Mouse (Mus musculus) embryonic facial prominence, embryonic 12.5 days (tissue): ENCODE measurements around the gene Peg3. TPM values are rescaled to one million over a fixed set of nuclear protein-coding genes. Genes with fewer than 3 reads are reported as not detected.
"Not testable (repeated sequence)": the region's sequence is repeated elsewhere in the genome, so short reads cannot be mapped to it uniquely, and the experiment has no call there.

ENCODE experiments used
- ATAC-seq: fragments of 200-750 bp; cut with Nextera tagmentation; 2 replicates; pipeline ENCODE4 v1.8.0; 2017; ENCODE audit not compliant: insufficient number of reproducible peaks, insufficient read depth, low FRiP score, low TSS enrichment
- H3K27ac ChIP-seq: fragments of 300-500 bp; sonication (generic); 2 replicates; pipeline ENCODE4 v1.5.1; 2016; ENCODE audit warnings: mild to moderate bottlenecking
- H3K27me3 ChIP-seq: fragments of 300-500 bp; sonication (generic); 2 replicates; pipeline ENCODE4 v1.6.1; 2016; ENCODE audit warnings: mild to moderate bottlenecking, moderate library complexity
- H3K36me3 ChIP-seq: fragments of 300-500 bp; sonication (generic); 2 replicates; pipeline ENCODE4 v1.6.1; 2016; ENCODE audit warnings: mild to moderate bottlenecking
- H3K4me1 ChIP-seq: fragments of 300-500 bp; sonication (generic); 2 replicates; pipeline ENCODE4 v1.6.1; 2016
- H3K4me2 ChIP-seq: fragments of 300-500 bp; sonication (generic); replicated peaks from 2 replicates; pipeline ENCODE4 v1.6.1; 2016; ENCODE audit warnings: mild to moderate bottlenecking, moderate library complexity
- H3K4me3 ChIP-seq: fragments of 300-500 bp; sonication (generic); 2 replicates; pipeline ENCODE4 v1.5.1; 2016; ENCODE audit warnings: mild to moderate bottlenecking
- H3K9ac ChIP-seq: fragments of 300-500 bp; sonication (generic); 2 replicates; pipeline ENCODE4 v1.6.1; 2016; ENCODE audit warnings: mild to moderate bottlenecking, moderate library complexity
- H3K9me3 ChIP-seq: fragments of 300-500 bp; sonication (generic); 2 replicates; pipeline ENCODE4 v1.6.1; 2016; ENCODE audit warnings: mild to moderate bottlenecking, moderate library complexity
- WGBS: fragments of 180-500 bp; shearing (Covaris S2); methylation state at CpG from one replicate; pipeline ENCODE4 v1.1.7; 2016; 5-methylcytosine and 5-hydroxymethylcytosine counted together
- polyA plus RNA-seq: library from polyadenylated mRNA; unstranded; fragments of >200 nt; fragmentation: Nextera tagmentation; extraction: Ambion mirVana; gene quantifications from 2 replicates; pipeline ENCODE4 v1.2.1, GENCODE M21; 2016

Peg3 gene
- polyA plus RNA-seq = 264 and 269 TPM in 2 replicates

DNA sequence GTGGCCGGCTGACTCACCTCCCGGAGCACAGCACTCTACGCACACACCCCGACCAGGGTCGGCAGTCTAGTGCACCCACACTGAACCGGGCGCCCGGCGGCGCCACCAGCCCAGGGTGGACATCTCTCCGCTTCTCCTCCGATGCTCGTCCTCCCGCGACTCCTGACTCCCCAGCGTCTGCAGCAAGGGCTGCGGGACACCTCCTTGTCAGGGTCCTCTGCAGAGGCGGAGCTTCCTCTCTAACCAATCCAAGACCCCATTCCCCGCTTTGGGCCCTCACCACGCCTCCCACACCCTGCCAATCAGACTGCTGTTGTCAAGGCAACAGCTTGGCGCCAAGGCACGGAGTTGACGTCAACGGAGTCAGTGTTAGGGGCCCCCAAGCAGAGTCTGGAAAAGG, at the start of gene Peg3, which contains the start of gene Usp29:
Gene Peg3 (minus strand): TSS at position 191 of the 400 bp plus-strand sequence.
Gene Usp29 (plus strand): TSS at position 338 of the 400 bp plus-strand sequence.
- H3K4me2 ChIP-seq = peak within 1 kb of the TSS; percentile 52
- peak within 1 kb of the TSS; percentile 66 for H3K9ac ChIP-seq
- H3K9me3 ChIP-seq = peaks cover 42% of the 10 kb centered on the region
- 63% methylated on average over 24 of the region's 24 CpGs for WGBS
- H3K27ac ChIP-seq = peak within 1 kb of the TSS; percentile 84
- H3K36me3 ChIP-seq = peaks cover 3% of the 10 kb centered on the region; the same call in 1 of the 2 replicates
- H3K4me3 ChIP-seq = peak within 1 kb of the TSS; percentile 58
- H3K27me3 ChIP-seq = no peaks in the 10 kb centered on the region
- H3K4me1 ChIP-seq = no peaks in the 10 kb centered on the region
- ATAC-seq = peak; percentile 62

DNA sequence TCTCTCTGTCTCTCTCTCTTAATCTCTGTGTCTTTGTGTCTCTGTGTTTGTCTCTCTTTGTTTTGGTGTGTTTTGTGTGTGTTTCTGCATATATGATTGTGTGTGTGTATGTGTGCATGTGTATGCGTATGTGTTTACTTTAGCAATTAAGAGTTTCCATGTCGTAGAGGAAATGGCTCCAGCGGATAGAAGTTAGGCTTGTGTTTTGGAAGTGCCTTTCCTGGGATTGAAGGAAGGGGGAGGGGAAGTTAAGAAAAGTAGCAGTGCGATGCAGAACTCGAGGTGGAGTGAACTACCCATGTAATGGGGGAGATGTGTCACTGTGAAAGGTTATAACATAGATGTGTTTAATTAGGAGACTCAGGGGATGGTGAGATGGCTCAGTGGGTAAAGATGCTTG, 48.9 kb upstream of the Peg3 start:
- H3K4me2 ChIP-seq = no peak overlapping the region
- no peak overlapping the region for H3K4me3 ChIP-seq
- H3K9me3 ChIP-seq = no peaks in the 10 kb centered on the region
- 85% methylated on average over 5 of the region's 5 CpGs for WGBS
- no peak overlapping the region for H3K9ac ChIP-seq
- no peaks in the 10 kb centered on the region for H3K27me3 ChIP-seq
- no peak for ATAC-seq
- H3K4me1 ChIP-seq = peaks cover 33% of the 10 kb centered on the region
- H3K27ac ChIP-seq = no peak overlapping the region
- H3K36me3 ChIP-seq = no peaks in the 10 kb centered on the region

GRCm38 (mm10) chr7:6777689-6778088, 47.5 kb upstream of the Peg3 start:
- no peaks in the 10 kb centered on the region for H3K9me3 ChIP-seq
- H3K27me3 ChIP-seq = no peaks in the 10 kb centered on the region
- peaks cover 28% of the 10 kb centered on the region for H3K4me1 ChIP-seq
- no peak overlapping the region for H3K4me2 ChIP-seq
- 33% methylated on average over 4 of the region's 4 CpGs for WGBS
- H3K9ac ChIP-seq = no peak overlapping the region
- H3K4me3 ChIP-seq = no peak overlapping the region
- no peak for ATAC-seq
- peak overlapping the region; percentile 76 for H3K27ac ChIP-seq
- H3K36me3 ChIP-seq = no peaks in the 10 kb centered on the region

GRCm38 (mm10) chr7:6777107-6777506, 46.9 kb upstream of the Peg3 start:
- whole genome bisulfite sequencing = 62% methylated on average over 2 of the region's 2 CpGs
- peak overlapping the region; percentile 76 for H3K27ac ChIP-seq
- no peak for ATAC-seq
- H3K4me2 ChIP-seq = no peak overlapping the region
- H3K9me3 ChIP-seq = no peaks in the 10 kb centered on the region
- no peak overlapping the region for H3K9ac ChIP-seq
- H3K4me3 ChIP-seq = no peak overlapping the region
- no peaks in the 10 kb centered on the region for H3K36me3 ChIP-seq
- H3K27me3 ChIP-seq = no peaks in the 10 kb centered on the region
- peaks cover 24% of the 10 kb centered on the region for H3K4me1 ChIP-seq

DNA sequence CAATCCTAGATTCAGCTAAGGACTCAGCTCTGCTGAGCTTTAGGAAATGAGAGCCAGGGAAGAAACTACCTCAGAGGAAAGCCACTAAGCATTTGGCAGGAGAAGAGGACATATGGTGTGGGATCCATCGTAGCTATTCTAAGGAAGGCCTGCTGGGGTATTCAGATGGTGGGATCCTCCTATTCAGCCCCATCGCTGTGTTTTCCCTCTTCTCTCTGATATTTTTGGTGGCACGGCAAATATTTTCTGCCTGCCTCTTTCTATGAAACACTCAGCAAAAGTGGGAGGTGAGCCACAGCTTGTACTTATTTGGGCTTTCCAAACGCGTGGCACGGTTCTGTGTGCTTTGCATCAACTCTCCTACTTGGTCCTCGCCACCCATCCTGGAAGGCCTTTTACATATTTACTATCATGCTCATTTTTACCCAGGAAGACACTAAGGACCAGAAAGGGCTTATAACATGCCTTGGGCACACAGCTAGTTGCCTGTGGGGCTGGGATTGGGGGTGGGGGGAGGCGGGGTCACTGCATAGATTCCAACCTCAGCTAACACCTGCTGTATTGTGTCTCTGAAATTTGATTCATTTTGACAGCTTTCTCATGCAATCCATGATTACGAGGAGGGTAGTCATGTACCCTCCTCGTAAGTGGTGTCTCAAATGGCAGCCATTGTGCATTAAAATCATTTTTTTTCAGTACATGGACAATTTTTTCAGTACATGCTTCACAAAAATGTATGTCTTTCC, 46.3 kb upstream of the Peg3 start:
- peak overlapping the region; percentile 76 for H3K27ac ChIP-seq
- no peak overlapping the region for H3K4me3 ChIP-seq
- H3K4me2 ChIP-seq = no peak overlapping the region
- 81% methylated on average over 10 of the region's 10 CpGs for WGBS
- no peaks in the 10 kb centered on the region for H3K27me3 ChIP-seq
- H3K9ac ChIP-seq = no peak overlapping the region
- ATAC-seq = no peak
- H3K4me1 ChIP-seq = peaks cover 20% of the 10 kb centered on the region
- no peaks in the 10 kb centered on the region for H3K9me3 ChIP-seq
- no peaks in the 10 kb centered on the region for H3K36me3 ChIP-seq

DNA sequence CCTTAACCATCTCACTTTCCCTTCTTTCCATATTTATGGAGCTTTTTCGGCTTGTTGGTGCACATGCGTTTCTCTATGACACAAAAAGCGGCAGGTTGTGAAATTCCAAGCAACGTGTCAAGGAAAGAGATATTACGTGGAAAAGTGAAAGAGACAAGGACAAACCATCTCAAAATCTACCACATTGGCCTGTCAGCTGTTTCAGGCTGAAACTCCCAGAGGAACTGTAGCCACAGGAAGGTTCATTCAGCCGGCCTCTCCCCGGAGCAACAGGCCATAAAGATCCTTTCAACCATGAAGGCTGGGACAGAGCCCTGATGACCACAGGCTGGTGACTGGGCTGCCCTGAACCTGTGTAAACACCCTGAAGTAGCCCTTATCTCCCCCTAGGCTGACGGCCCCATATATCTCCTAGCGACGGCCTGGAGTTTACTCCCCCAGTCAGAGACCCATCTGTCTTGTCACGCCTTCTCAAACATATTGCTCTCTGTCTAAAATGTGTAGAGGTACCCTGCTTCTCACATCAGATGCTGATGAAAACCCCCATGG, 43.7 kb upstream of the Peg3 start:
- H3K4me1 ChIP-seq = peaks cover 37% of the 10 kb centered on the region
- not testable (repeated sequence) for H3K27ac ChIP-seq, H3K36me3 ChIP-seq, H3K9me3 ChIP-seq, ATAC-seq, H3K27me3 ChIP-seq, H3K9ac ChIP-seq, H3K4me2 ChIP-seq, H3K4me3 ChIP-seq
- WGBS = 68% methylated on average over 11 of the region's 11 CpGs

- Histone ChIP-seq H3K9me3 (no peaks in the 10 kb centered on the region), H3K27ac (peak overlapping the region; percentile 87), H3K4me1 (peaks cover 21% of the 10 kb centered on the region), H3K4me3 (no peak overlapping the region), H3K4me2 (peak overlapping the region; percentile 17; the same call in 1 of the 2 replicates), H3K36me3 (no peaks in the 10 kb centered on the region), H3K9ac (no peak overlapping the region), H3K27me3 (no peaks in the 10 kb centered on the region)
- WGBS = 0% methylated on average over 8 of the region's 8 CpGs
- peak; percentile 86; the same call in 1 of the 2 replicates for ATAC-seq
These were observed 40.1 kb upstream of the Peg3 start for GRCm38 (mm10) chr7:6770286-6770685.

GRCm38 (mm10) chr7:6765240-6765639, 35.0 kb upstream of the Peg3 start:
- H3K9ac ChIP-seq = no peak overlapping the region
- no peaks in the 10 kb centered on the region for H3K27me3 ChIP-seq
- H3K4me1 ChIP-seq = peaks cover 12% of the 10 kb centered on the region
- H3K36me3 ChIP-seq = no peaks in the 10 kb centered on the region
- no peaks in the 10 kb centered on the region for H3K9me3 ChIP-seq
- WGBS = 34% methylated on average over 5 of the region's 5 CpGs
- H3K4me2 ChIP-seq = no peak overlapping the region
- peak; percentile 69; the same call in 1 of the 2 replicates for ATAC-seq
- H3K4me3 ChIP-seq = no peak overlapping the region
- peak overlapping the region; percentile 60; the same call in 1 of the 2 replicates for H3K27ac ChIP-seq

DNA sequence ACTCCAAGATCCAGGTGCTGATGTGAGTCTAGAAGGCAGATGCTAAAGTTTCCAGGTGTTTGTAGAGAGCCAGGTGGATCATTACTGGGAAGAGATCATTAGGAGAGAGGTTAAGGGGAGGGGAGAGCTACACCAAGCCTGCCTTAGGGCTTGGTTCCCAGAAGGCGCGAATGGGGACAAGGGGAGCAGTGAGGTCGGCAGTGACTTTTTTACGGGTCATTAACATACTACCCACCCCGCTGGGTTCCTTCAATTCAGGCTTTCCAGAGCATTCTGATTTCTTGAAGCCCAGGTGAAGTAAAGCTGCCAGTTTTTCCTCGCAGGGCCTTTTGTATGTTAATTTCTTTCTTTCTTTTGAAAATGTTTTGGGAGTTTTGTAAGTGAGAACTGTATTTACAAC, 29.9 kb upstream of the Peg3 start:
- 27% methylated on average over 6 of the region's 6 CpGs for WGBS
- ATAC-seq = no peak

GRCm38 (mm10) chr7:6759698-6760097, 29.5 kb upstream of the Peg3 start:
- Histone ChIP-seq H3K4me1 (no peaks in the 10 kb centered on the region), H3K4me3 (no peak overlapping the region), H3K27ac (no peak overlapping the region), H3K36me3 (no peaks in the 10 kb centered on the region), H3K27me3 (no peaks in the 10 kb centered on the region), H3K4me2 (no peak overlapping the region), H3K9me3 (no peaks in the 10 kb centered on the region), H3K9ac (no peak overlapping the region)
- 73% methylated on average over 12 of the region's 12 CpGs for WGBS
- ATAC-seq = no peak

More for the DNA sequence above, 29.9 kb upstream of the Peg3 start:
- no peaks in the 10 kb centered on the region for H3K27me3 ChIP-seq
- no peak overlapping the region for H3K27ac ChIP-seq
- no peak overlapping the region for H3K4me3 ChIP-seq
- no peaks in the 10 kb centered on the region for H3K9me3 ChIP-seq
- no peaks in the 10 kb centered on the region for H3K36me3 ChIP-seq
- H3K4me1 ChIP-seq = peaks cover 1% of the 10 kb centered on the region; the same call in 1 of the 2 replicates
- no peak overlapping the region for H3K9ac ChIP-seq
- no peak overlapping the region for H3K4me2 ChIP-seq

DNA sequence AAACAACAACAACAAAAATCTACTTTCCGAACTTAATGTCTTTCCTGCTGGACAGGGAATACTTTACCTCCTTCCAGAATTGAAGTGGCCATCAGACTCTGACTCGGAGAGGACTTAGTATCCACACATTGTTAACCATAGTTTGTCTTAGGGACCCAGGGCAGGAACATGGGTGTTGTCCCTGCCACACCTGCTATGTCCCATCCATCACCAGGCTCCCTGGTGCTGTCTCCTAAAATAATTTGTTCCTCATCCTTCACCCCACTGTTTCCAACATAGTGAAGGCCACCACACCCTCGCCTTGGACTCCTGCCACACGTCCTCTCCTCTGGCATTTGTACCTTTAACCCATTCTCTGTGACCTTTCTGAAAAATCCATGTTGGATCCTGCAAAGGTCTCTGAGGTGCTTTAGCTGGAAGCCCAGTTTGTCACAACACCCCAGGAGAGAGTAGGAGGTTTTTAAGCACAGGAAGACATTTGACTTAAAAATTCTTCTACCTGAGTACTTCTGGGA, 26.6 kb upstream of the Peg3 start:
- no peak overlapping the region for H3K27ac ChIP-seq
- WGBS = 80% methylated on average over 4 of the region's 4 CpGs
- no peak overlapping the region for H3K4me3 ChIP-seq
- no peaks in the 10 kb centered on the region for H3K9me3 ChIP-seq
- H3K36me3 ChIP-seq = no peaks in the 10 kb centered on the region
- no peak overlapping the region for H3K9ac ChIP-seq
- ATAC-seq = no peak
- H3K27me3 ChIP-seq = no peaks in the 10 kb centered on the region
- peaks cover 10% of the 10 kb centered on the region for H3K4me1 ChIP-seq
- no peak overlapping the region for H3K4me2 ChIP-seq

GRCm38 (mm10) chr7:6753440-6753839, 23.2 kb upstream of the Peg3 start:
- H3K4me3 ChIP-seq = no peak overlapping the region
- WGBS = 25% methylated on average over 4 of the region's 4 CpGs
- H3K4me2 ChIP-seq = no peak overlapping the region
- H3K36me3 ChIP-seq = no peaks in the 10 kb centered on the region
- H3K27ac ChIP-seq = peak overlapping the region; percentile 65
- ATAC-seq = peak; percentile 58; the same call in 1 of the 2 replicates
- no peak overlapping the region for H3K9ac ChIP-seq
- no peaks in the 10 kb centered on the region for H3K27me3 ChIP-seq
- no peaks in the 10 kb centered on the region for H3K9me3 ChIP-seq
- H3K4me1 ChIP-seq = peaks cover 10% of the 10 kb centered on the region
